Mouse (Mus musculus): ENCODE measurements at regions not wholly inside any gene's neighbourhood (a gene's known extent, or its start where the extent isn't known, plus 50 kb on each side); places are given as distances from the start of the nearest gene placed in this dataset.

- H3K4me3 ChIP-seq (ENCODE audit: control insufficient read depth, low read depth, low read length), result no peak overlapping the region
- no peaks in the 10 kb centered on the region for H3K4me1 ChIP-seq (ENCODE audit: control insufficient read depth, insufficient read depth, low read length)
- no peak overlapping the region for H3K27ac ChIP-seq (ENCODE audit: control insufficient read depth, insufficient read depth, low read depth, low read length)
- H3K27me3 ChIP-seq (ENCODE audit: control insufficient read depth, insufficient read depth, low read length), result no peaks in the 10 kb centered on the region
- TF ChIP-seq CTCF (IDR thresholded peaks at IDR 0.05; ENCODE audit: control insufficient read depth, insufficient read depth, insufficient replicate concordance, low read depth, low read length) (no peak), POLR2A (IDR thresholded peaks at IDR 0.05; ENCODE audit: control insufficient read depth, low read depth, low read length) (no peak)
- no peaks in the 10 kb centered on the region for H3K36me3 ChIP-seq (ENCODE audit: control insufficient read depth, insufficient read depth, low read length)
Measured at GRCm38 (mm10) chr6:17203900-17204686, 76.9 kb upstream of the Cav2 start.

DNA sequence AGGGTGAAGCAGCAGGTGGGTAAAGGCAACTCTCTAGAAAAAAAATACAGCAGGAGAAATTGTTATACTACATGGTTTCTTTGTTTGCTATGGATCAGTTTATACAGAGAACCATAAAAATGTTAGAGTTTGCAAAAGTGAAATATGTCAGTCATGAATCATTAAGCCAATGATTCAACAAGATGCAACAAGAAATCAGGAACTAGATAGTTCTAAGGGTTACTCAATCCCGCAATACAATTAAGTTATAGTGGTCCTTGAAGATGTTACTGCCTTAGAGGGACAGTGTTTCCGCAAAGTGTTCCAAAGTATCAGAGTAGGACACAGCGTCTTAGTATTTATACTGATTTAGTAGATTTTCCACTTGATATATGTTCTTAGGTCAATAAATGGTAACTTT, 74.1 kb upstream of the Cav2 start:
- Histone ChIP-seq H3K36me3 (ENCODE audit: control insufficient read depth, insufficient read depth, low read length) (no peaks in the 10 kb centered on the region), H3K4me3 (ENCODE audit: control insufficient read depth, low read depth, low read length) (no peak overlapping the region), H3K4me1 (ENCODE audit: control insufficient read depth, insufficient read depth, low read length) (no peaks in the 10 kb centered on the region), H3K27me3 (ENCODE audit: control insufficient read depth, insufficient read depth, low read length) (no peaks in the 10 kb centered on the region), H3K27ac (ENCODE audit: control insufficient read depth, insufficient read depth, low read depth, low read length) (no peak overlapping the region)
- no peak for TF ChIP-seq CTCF (IDR thresholded peaks at IDR 0.05; ENCODE audit: control insufficient read depth, insufficient read depth, insufficient replicate concordance, low read depth, low read length)
- no peak for TF ChIP-seq POLR2A (IDR thresholded peaks at IDR 0.05; ENCODE audit: control insufficient read depth, low read depth, low read length)

GRCm38 (mm10) chr6:17209792-17210191, 71.2 kb upstream of the Cav2 start:
- no peak overlapping the region for H3K27ac ChIP-seq (ENCODE audit: control insufficient read depth, insufficient read depth, low read depth, low read length)
- H3K4me1 ChIP-seq (ENCODE audit: control insufficient read depth, insufficient read depth, low read length), result no peaks in the 10 kb centered on the region
- no peaks in the 10 kb centered on the region for H3K36me3 ChIP-seq (ENCODE audit: control insufficient read depth, insufficient read depth, low read length)
- no peak overlapping the region for H3K4me3 ChIP-seq (ENCODE audit: control insufficient read depth, low read depth, low read length)
- no peaks in the 10 kb centered on the region for H3K27me3 ChIP-seq (ENCODE audit: control insufficient read depth, insufficient read depth, low read length)
- TF ChIP-seq CTCF (IDR thresholded peaks at IDR 0.05; ENCODE audit: control insufficient read depth, insufficient read depth, insufficient replicate concordance, low read depth, low read length), result no peak
- no peak for TF ChIP-seq POLR2A (IDR thresholded peaks at IDR 0.05; ENCODE audit: control insufficient read depth, low read depth, low read length)

DNA sequence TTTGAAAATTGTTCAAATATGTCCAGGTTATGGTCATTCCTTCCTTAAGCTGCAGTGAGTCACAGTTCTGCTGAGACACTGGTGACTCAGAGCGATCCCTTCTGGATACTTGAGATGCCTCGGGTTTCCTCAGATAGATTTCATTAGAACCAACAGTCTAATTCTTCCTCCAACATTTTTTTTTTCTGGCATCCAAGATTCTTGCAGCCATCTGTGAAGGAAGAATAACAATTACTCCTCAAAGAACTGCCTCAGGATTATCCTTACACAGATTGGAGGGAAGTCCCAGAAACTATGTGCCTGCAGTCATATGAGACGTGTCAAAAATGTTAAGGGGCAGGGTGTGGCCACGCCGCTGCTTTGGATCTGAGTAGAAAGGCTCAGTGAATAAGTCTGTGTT, 69.6 kb upstream of the Cav2 start:
- H3K27ac ChIP-seq (ENCODE audit: control insufficient read depth, insufficient read depth, low read depth, low read length), result no peak overlapping the region
- TF ChIP-seq CTCF (IDR thresholded peaks at IDR 0.05; ENCODE audit: control insufficient read depth, insufficient read depth, insufficient replicate concordance, low read depth, low read length) (no peak), POLR2A (IDR thresholded peaks at IDR 0.05; ENCODE audit: control insufficient read depth, low read depth, low read length) (no peak)

GRCm38 (mm10) chr6:17214774-17215173, 66.2 kb upstream of the Cav2 start:
- no peaks in the 10 kb centered on the region for H3K36me3 ChIP-seq (ENCODE audit: control insufficient read depth, insufficient read depth, low read length)
- TF ChIP-seq POLR2A (IDR thresholded peaks at IDR 0.05; ENCODE audit: control insufficient read depth, low read depth, low read length), result no peak
- TF ChIP-seq CTCF (IDR thresholded peaks at IDR 0.05; ENCODE audit: control insufficient read depth, insufficient read depth, insufficient replicate concordance, low read depth, low read length), result no peak
- no peaks in the 10 kb centered on the region for H3K27me3 ChIP-seq (ENCODE audit: control insufficient read depth, insufficient read depth, low read length)
- H3K4me3 ChIP-seq (ENCODE audit: control insufficient read depth, low read depth, low read length), result no peak overlapping the region
- H3K27ac ChIP-seq (ENCODE audit: control insufficient read depth, insufficient read depth, low read depth, low read length), result no peak overlapping the region
- H3K4me1 ChIP-seq (ENCODE audit: control insufficient read depth, insufficient read depth, low read length), result no peaks in the 10 kb centered on the region

More for the DNA sequence above, 69.6 kb upstream of the Cav2 start:
- Histone ChIP-seq H3K4me1 (ENCODE audit: control insufficient read depth, insufficient read depth, low read length) (no peaks in the 10 kb centered on the region), H3K4me3 (ENCODE audit: control insufficient read depth, low read depth, low read length) (no peak overlapping the region), H3K27me3 (ENCODE audit: control insufficient read depth, insufficient read depth, low read length) (no peaks in the 10 kb centered on the region), H3K36me3 (ENCODE audit: control insufficient read depth, insufficient read depth, low read length) (no peaks in the 10 kb centered on the region)

- H3K4me1 ChIP-seq (ENCODE audit: control insufficient read depth, insufficient read depth, low read length), result no peaks in the 10 kb centered on the region
- no peaks in the 10 kb centered on the region for H3K36me3 ChIP-seq (ENCODE audit: control insufficient read depth, insufficient read depth, low read length)
- H3K4me3 ChIP-seq (ENCODE audit: control insufficient read depth, low read depth, low read length), result no peak overlapping the region
- no peak overlapping the region for H3K27ac ChIP-seq (ENCODE audit: control insufficient read depth, insufficient read depth, low read depth, low read length)
- H3K27me3 ChIP-seq (ENCODE audit: control insufficient read depth, insufficient read depth, low read length), result no peaks in the 10 kb centered on the region
- no peak for TF ChIP-seq POLR2A (IDR thresholded peaks at IDR 0.05; ENCODE audit: control insufficient read depth, low read depth, low read length)
- no peak for TF ChIP-seq CTCF (IDR thresholded peaks at IDR 0.05; ENCODE audit: control insufficient read depth, insufficient read depth, insufficient replicate concordance, low read depth, low read length)
Measured at GRCm38 (mm10) chr6:17216442-17216841, 64.5 kb upstream of the Cav2 start.

DNA sequence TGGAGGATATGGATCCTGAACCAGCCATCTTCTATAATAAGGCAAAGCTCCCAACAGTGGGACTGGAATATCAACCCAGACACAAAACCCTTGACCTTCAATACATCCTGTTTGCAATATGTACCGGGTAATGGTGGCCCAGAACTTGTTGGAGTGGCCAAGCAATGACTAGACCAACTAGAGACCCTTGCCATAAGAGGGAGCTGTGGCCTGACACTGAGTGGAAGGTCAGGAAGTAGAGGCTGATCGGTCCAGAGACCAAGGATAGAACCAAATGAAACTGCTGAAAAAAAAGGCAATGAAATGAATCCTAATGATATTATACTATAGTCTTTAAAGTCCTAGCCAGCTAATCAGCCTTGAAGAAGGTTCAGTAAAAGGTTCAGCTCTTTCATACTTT, 57.2 kb upstream of the Cav2 start:
- Histone ChIP-seq H3K27ac (ENCODE audit: control insufficient read depth, insufficient read depth, low read depth, low read length) (no peak overlapping the region), H3K4me3 (ENCODE audit: control insufficient read depth, low read depth, low read length) (no peak overlapping the region), H3K4me1 (ENCODE audit: control insufficient read depth, insufficient read depth, low read length) (no peaks in the 10 kb centered on the region; the same call in 1 of the 2 replicates), H3K36me3 (ENCODE audit: control insufficient read depth, insufficient read depth, low read length) (no peaks in the 10 kb centered on the region), H3K27me3 (ENCODE audit: control insufficient read depth, insufficient read depth, low read length) (no peaks in the 10 kb centered on the region)
- TF ChIP-seq POLR2A (IDR thresholded peaks at IDR 0.05; ENCODE audit: control insufficient read depth, low read depth, low read length), result no peak
- no peak for TF ChIP-seq CTCF (IDR thresholded peaks at IDR 0.05; ENCODE audit: control insufficient read depth, insufficient read depth, insufficient replicate concordance, low read depth, low read length)
